ENCODE assay signal across 8 mouse cellular contexts in the genomic region with DNA sequence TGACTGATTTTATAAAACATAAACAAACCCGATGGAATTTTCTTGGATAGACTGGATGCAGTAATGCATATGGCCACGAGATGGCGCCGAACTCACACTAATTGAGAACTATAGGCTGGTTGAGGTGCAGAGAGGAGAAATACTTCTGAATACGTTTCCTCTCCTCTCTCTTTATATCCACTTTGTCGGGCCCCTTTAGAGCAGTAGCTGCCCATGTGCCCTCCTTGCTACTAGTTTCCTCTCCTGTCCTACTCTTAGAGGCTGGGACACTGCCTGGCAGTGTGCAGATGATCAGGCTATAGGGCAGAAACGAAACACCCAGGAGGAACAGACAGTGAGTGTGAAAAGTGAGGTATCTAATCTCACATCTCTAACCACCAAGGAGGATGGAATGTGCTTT. TPM values are rescaled to one million over a fixed set of nuclear protein-coding genes. Genes with fewer than 3 reads are reported as not detected.
A peak's percentile ranks its signal among the peaks of the same experiment; 100 is the strongest.
DNase-seq lines count a peak whose midpoint lies in the region; ATAC-seq and TF ChIP-seq lines count a peak whose summit lies in the region.

No protein-coding gene starts in this region.

- no peaks in the 10 kb centered on the region for H3K36me3 ChIP-seq in heart, embryonic 11.5 days (ENCODE audit: control insufficient read depth, insufficient read depth, low read length)
- no peaks in the 10 kb centered on the region for H3K36me3 ChIP-seq in kidney, embryonic 14.5 days (ENCODE audit: control insufficient read depth, insufficient read depth, low read length)
- no peaks in the 10 kb centered on the region for H3K36me3 ChIP-seq in limb, embryonic 14.5 days (ENCODE audit: control insufficient read depth, insufficient read depth, low read length)
- H3K36me3 ChIP-seq in midbrain, embryonic 16.5 days (ENCODE audit: control insufficient read depth, insufficient read depth, low read length) = no peaks in the 10 kb centered on the region
- no peaks in the 10 kb centered on the region for H3K36me3 ChIP-seq in splenic B cell, adult 2 months (ENCODE audit: control insufficient read depth, insufficient read depth, low read length, poor library complexity, severe bottlenecking)

- WGBS in heart, embryonic 11.5 days (ENCODE audit: insufficient replicate concordance) = 9% methylated on average over 7 of the region's 7 CpGs
- 9% methylated on average over 7 of the region's 7 CpGs for WGBS in kidney, embryonic 14.5 days
- WGBS in limb, embryonic 14.5 days = 7% methylated on average over 7 of the region's 7 CpGs
- 12% methylated on average over 7 of the region's 7 CpGs for WGBS in midbrain, embryonic 16.5 days

- H3K9ac ChIP-seq in heart, embryonic 11.5 days (ENCODE audit: low read depth, low read length) = no peak overlapping the region
- H3K9ac ChIP-seq in kidney, embryonic 14.5 days (ENCODE audit: low read depth, low read length) = no peak overlapping the region
- H3K9ac ChIP-seq in limb, embryonic 14.5 days (ENCODE audit: low read depth, low read length, severe bottlenecking) = no peak overlapping the region
- H3K9ac ChIP-seq in midbrain, embryonic 16.5 days (ENCODE audit: low read depth, low read length) = no peak overlapping the region

- H3K27ac ChIP-seq in heart, embryonic 11.5 days (ENCODE audit: low read depth, low read length) = no peak overlapping the region
- H3K27ac ChIP-seq in kidney, embryonic 14.5 days (ENCODE audit: low read depth, low read length) = no peak overlapping the region
- H3K27ac ChIP-seq in limb, embryonic 14.5 days (replicated peaks; ENCODE audit: low read depth, low read length) = no peak overlapping the region
- no peak overlapping the region for H3K27ac ChIP-seq in midbrain, embryonic 16.5 days (ENCODE audit: low read length)

- H3K27me3 ChIP-seq in heart, embryonic 11.5 days (ENCODE audit: control insufficient read depth, insufficient read depth, low read length) = no peaks in the 10 kb centered on the region
- H3K27me3 ChIP-seq in kidney, embryonic 14.5 days (ENCODE audit: control insufficient read depth, insufficient read depth, low read length) = no peaks in the 10 kb centered on the region
- no peaks in the 10 kb centered on the region for H3K27me3 ChIP-seq in limb, embryonic 14.5 days (ENCODE audit: control insufficient read depth, insufficient read depth, low read length)
- no peaks in the 10 kb centered on the region for H3K27me3 ChIP-seq in midbrain, embryonic 16.5 days (ENCODE audit: control insufficient read depth, insufficient read depth, low read depth, low read length)
- H3K27me3 ChIP-seq in splenic B cell, adult 2 months (ENCODE audit: control insufficient read depth, insufficient read depth, low read length, poor library complexity, severe bottlenecking) = no peaks in the 10 kb centered on the region

- H3K4me2 ChIP-seq in heart, embryonic 11.5 days = peak overlapping the region; percentile 62
- peak overlapping the region; percentile 24; the same call in 1 of the 2 replicates for H3K4me2 ChIP-seq in kidney, embryonic 14.5 days (replicated peaks; ENCODE audit: low read depth, low read length)
- H3K4me2 ChIP-seq in limb, embryonic 14.5 days (replicated peaks; ENCODE audit: low read depth, low read length, severe bottlenecking) = peak overlapping the region; percentile 22
- peak overlapping the region; percentile 25; the same call in 1 of the 2 replicates for H3K4me2 ChIP-seq in midbrain, embryonic 16.5 days (ENCODE audit: low read length)

- peak; percentile 86 for DNase-seq in 3T3-L1 (ENCODE audit: low read depth, low spot score)
- DNase-seq in adrenal gland, adult 2 months = peak; percentile 58
- peak; percentile 41 for DNase-seq in embryo, embryonic 11.5 days (ENCODE audit: low read depth, low spot score)
- peak; percentile 80 for DNase-seq in limb, embryonic 14.5 days (ENCODE audit: low spot score)
- peak; percentile 46 for DNase-seq in splenic B cell, adult 2 months (ENCODE audit: low read depth, low spot score)

- H3K4me1 ChIP-seq in heart, embryonic 11.5 days (ENCODE audit: control insufficient read depth, insufficient read depth, low read length) = no peaks in the 10 kb centered on the region
- H3K4me1 ChIP-seq in kidney, embryonic 14.5 days (ENCODE audit: control insufficient read depth, insufficient read depth, low read length) = 0 out of 2 replicates have a peak, but pooled peaks cover 3% of the 10 kb centered on the region
- no peaks in the 10 kb centered on the region for H3K4me1 ChIP-seq in limb, embryonic 14.5 days (ENCODE audit: control insufficient read depth, insufficient read depth, low read length)
- no peaks in the 10 kb centered on the region for H3K4me1 ChIP-seq in midbrain, embryonic 16.5 days (ENCODE audit: control insufficient read depth, insufficient read depth, low read length)

- H3K4me3 ChIP-seq in heart, embryonic 11.5 days (ENCODE audit: low read depth, low read length) = peak overlapping the region; percentile 17; the same call in 1 of the 2 replicates
- H3K4me3 ChIP-seq in kidney, embryonic 14.5 days (ENCODE audit: low read length) = no peak overlapping the region
- H3K4me3 ChIP-seq in limb, embryonic 14.5 days (replicated peaks; ENCODE audit: low read length) = no peak overlapping the region
- no peak overlapping the region for H3K4me3 ChIP-seq in midbrain, embryonic 16.5 days (ENCODE audit: low read depth, low read length)

- ATAC-seq in heart, embryonic 11.5 days (replicated peaks; ENCODE audit: insufficient number of reproducible peaks, low FRiP score, low TSS enrichment) = peak; percentile 55; the same call in 1 of the 2 replicates
- ATAC-seq in kidney, embryonic 14.5 days (ENCODE audit: low FRiP score, low TSS enrichment) = peak; percentile 81
- no peak for ATAC-seq in limb, embryonic 14.5 days (ENCODE audit: low FRiP score, low read depth)
- ATAC-seq in midbrain, embryonic 16.5 days = peak; percentile 93

- H3K9me3 ChIP-seq in heart, embryonic 11.5 days (replicated peaks; ENCODE audit: control insufficient read depth, low read length) = no peaks in the 10 kb centered on the region
- no peaks in the 10 kb centered on the region for H3K9me3 ChIP-seq in kidney, embryonic 14.5 days (ENCODE audit: control insufficient read depth, low read length)
- no peaks in the 10 kb centered on the region for H3K9me3 ChIP-seq in limb, embryonic 14.5 days (ENCODE audit: control insufficient read depth, low read length)
- no peaks in the 10 kb centered on the region for H3K9me3 ChIP-seq in midbrain, embryonic 16.5 days (replicated peaks; ENCODE audit: control insufficient read depth, low read length, poor library complexity, severe bottlenecking)

- no peak for TF ChIP-seq POLR2A in limb, embryonic 14.5 days (IDR thresholded peaks at IDR 0.05; ENCODE audit: borderline replicate concordance, extremely low read depth, insufficient read depth, insufficient read length)

RNA-seq across cellular contexts. Expression of a gene that starts 16.7 kb away (rescaled TPM):
- total RNA-seq in adrenal gland, adult 2 months (2021) = not detected
- not detected in 2 replicates for polyA plus RNA-seq in adrenal gland, adult 2 months (2012; rRNA removed)
- polyA plus RNA-seq in heart, embryonic 11.5 days (2014; fragmentation: Nextera tagmentation; extraction: Ambion mirVana) = not detected in 2 replicates
- polyA plus RNA-seq in kidney, embryonic 14.5 days (2014; fragmentation: Nextera tagmentation; extraction: Ambion mirVana) = 0.30 and 1.6 TPM in 2 replicates
- 0.72 and 0.90 TPM in 2 replicates for polyA plus RNA-seq in limb, embryonic 14.5 days (2012; rRNA removed)
- polyA plus RNA-seq in limb, embryonic 14.5 days (2014; fragmentation: Nextera tagmentation; extraction: Ambion mirVana) = 0.54 and 1.5 TPM in 2 replicates
- polyA plus RNA-seq in midbrain, embryonic 16.5 days (2015; fragmentation: Nextera tagmentation; extraction: Ambion mirVana) = not detected in 2 replicates

RNA-seq across cellular contexts. Expression of a gene that starts 33.2 kb away (rescaled TPM):
- total RNA-seq in adrenal gland, adult 2 months (2021) = not detected
- polyA plus RNA-seq in adrenal gland, adult 2 months (2012; rRNA removed) = not detected in 2 replicates
- polyA plus RNA-seq in heart, embryonic 11.5 days (2014; fragmentation: Nextera tagmentation; extraction: Ambion mirVana) = not detected in 2 replicates
- not detected in 2 replicates for polyA plus RNA-seq in kidney, embryonic 14.5 days (2014; fragmentation: Nextera tagmentation; extraction: Ambion mirVana)
- 0.15 and 0.31 TPM in 2 replicates for polyA plus RNA-seq in limb, embryonic 14.5 days (2012; rRNA removed)
- 0.28 and 0.43 TPM in 2 replicates for polyA plus RNA-seq in limb, embryonic 14.5 days (2014; fragmentation: Nextera tagmentation; extraction: Ambion mirVana)
- polyA plus RNA-seq in midbrain, embryonic 16.5 days (2015; fragmentation: Nextera tagmentation; extraction: Ambion mirVana) = not detected in 2 replicates
